Mouse (Mus musculus) liver, adult (tissue): ENCODE results near the gene Nup107.

ENCODE experiments used
- GATA4 ChIP-seq: IDR thresholded peaks from 2 replicates; pipeline ENCODE4 v1.6.1; 2014; ENCODE audit warnings: mild to moderate bottlenecking, low read length; ENCODE audit not compliant: insufficient replicate concordance

Nup107 gene

GRCm38 (mm10) chr10:117763588-117764190, 28.8 kb downstream of the Nup107 start:
- TF ChIP-seq GATA4 = no peak

GRCm38 (mm10) chr10:117762966-117763365, 29.5 kb downstream of the Nup107 start:
- no peak for TF ChIP-seq GATA4

GRCm38 (mm10) chr10:117762281-117762830, 30.1 kb downstream of the Nup107 start:
- no peak for TF ChIP-seq GATA4

- TF ChIP-seq GATA4 = no peak
These were observed 31.0 kb downstream of the Nup107 start for GRCm38 (mm10) chr10:117761551-117761950.

- TF ChIP-seq GATA4 = no peak
These were observed 31.6 kb downstream of the Nup107 start for GRCm38 (mm10) chr10:117760831-117761335.

- no peak for TF ChIP-seq GATA4
These were observed 32.5 kb downstream of the Nup107 start for GRCm38 (mm10) chr10:117759844-117760630.

GRCm38 (mm10) chr10:117758749-117759727, 33.5 kb downstream of the Nup107 start:
- TF ChIP-seq GATA4 = no peak

- no peak for TF ChIP-seq GATA4
These were observed 34.6 kb downstream of the Nup107 start for GRCm38 (mm10) chr10:117757796-117758342.

- no peak for TF ChIP-seq GATA4
These were observed 35.2 kb downstream of the Nup107 start for GRCm38 (mm10) chr10:117757259-117757658.

GRCm38 (mm10) chr10:117756784-117757183, 35.7 kb downstream of the Nup107 start:
- TF ChIP-seq GATA4 = no peak

GRCm38 (mm10) chr10:117755799-117756467, 36.6 kb downstream of the Nup107 start:
- no peak for TF ChIP-seq GATA4

- no peak for TF ChIP-seq GATA4
These were observed 37.3 kb downstream of the Nup107 start for GRCm38 (mm10) chr10:117755086-117755798.

- TF ChIP-seq GATA4 = no peak
These were observed 37.9 kb downstream of the Nup107 start for GRCm38 (mm10) chr10:117754609-117754940.
